Mouse (Mus musculus) hindbrain, embryonic 11.5 days (tissue): ENCODE measurements around the gene Pi4kb. TPM values are rescaled to one million over a fixed set of nuclear protein-coding genes. Genes with fewer than 3 reads are reported as not detected.

ENCODE experiments used
- ATAC-seq: fragments of 200-750 bp; cut with Nextera tagmentation; 2 replicates; pipeline ENCODE4 v1.8.0; 2017; ENCODE audit warnings: mild to moderate bottlenecking, moderate TSS enrichment, moderate library complexity; ENCODE audit not compliant: low FRiP score
- DNase-seq: peaks from one replicate; pipeline ENCODE4 v3.0.0-alpha.2; 2015; ENCODE audit warnings: low spot score
- H3K27ac ChIP-seq: fragments of 300-500 bp; sonication (generic); 2 replicates; pipeline ENCODE4 v1.5.1; 2014; ENCODE audit warnings: mild to moderate bottlenecking, low read depth, low read length
- H3K27me3 ChIP-seq: fragments of 300-500 bp; sonication (generic); 2 replicates; pipeline ENCODE4 v1.6.1; 2014; ENCODE audit warnings: mild to moderate bottlenecking, low read length, moderate library complexity, mixed read lengths; ENCODE audit not compliant: control insufficient read depth, insufficient read depth
- H3K36me3 ChIP-seq: fragments of 300-500 bp; sonication (generic); 2 replicates; pipeline ENCODE4 v1.6.1; 2014; ENCODE audit warnings: mild to moderate bottlenecking, low read length, moderate library complexity, mixed read lengths; ENCODE audit not compliant: control insufficient read depth, insufficient read depth
- H3K4me1 ChIP-seq: fragments of 300-500 bp; sonication (generic); replicated peaks from 2 replicates; pipeline ENCODE4 v1.6.1; 2014; ENCODE audit warnings: low read length, mixed read lengths; ENCODE audit not compliant: control insufficient read depth, insufficient read depth
- H3K4me2 ChIP-seq: fragments of 300-500 bp; sonication (generic); replicated peaks from 2 replicates; pipeline ENCODE4 v1.6.1; 2014; ENCODE audit warnings: mild to moderate bottlenecking, low read depth, low read length
- H3K4me3 ChIP-seq: fragments of 300-500 bp; sonication (generic); 2 replicates; pipeline ENCODE4 v1.5.1; 2014; ENCODE audit warnings: low read depth, low read length
- H3K9ac ChIP-seq: fragments of 300-500 bp; sonication (generic); 2 replicates; pipeline ENCODE4 v1.6.1; 2014; ENCODE audit warnings: low read depth, low read length
- H3K9me3 ChIP-seq: fragments of 300-500 bp; sonication (generic); 2 replicates; pipeline ENCODE4 v1.6.1; 2016; ENCODE audit warnings: low read length; ENCODE audit not compliant: control insufficient read depth
- WGBS: fragments of 180-500 bp; shearing (Covaris S2); extraction: QIAGEN DNeasy Blood & Tissue Kit; methylation state at CpG from one replicate; pipeline ENCODE4 v1.1.7; 2014; 5-methylcytosine and 5-hydroxymethylcytosine counted together
- polyA plus RNA-seq: library from polyadenylated mRNA; unstranded; fragments of >200 nt; fragmentation: Nextera tagmentation; extraction: Ambion mirVana; gene quantifications from 2 replicates; pipeline ENCODE4 v1.2.1, GENCODE M21; 2014

Pi4kb gene
- polyA plus RNA-seq, 1 experiment from 2014 or later = 22.1 TPM

DNA sequence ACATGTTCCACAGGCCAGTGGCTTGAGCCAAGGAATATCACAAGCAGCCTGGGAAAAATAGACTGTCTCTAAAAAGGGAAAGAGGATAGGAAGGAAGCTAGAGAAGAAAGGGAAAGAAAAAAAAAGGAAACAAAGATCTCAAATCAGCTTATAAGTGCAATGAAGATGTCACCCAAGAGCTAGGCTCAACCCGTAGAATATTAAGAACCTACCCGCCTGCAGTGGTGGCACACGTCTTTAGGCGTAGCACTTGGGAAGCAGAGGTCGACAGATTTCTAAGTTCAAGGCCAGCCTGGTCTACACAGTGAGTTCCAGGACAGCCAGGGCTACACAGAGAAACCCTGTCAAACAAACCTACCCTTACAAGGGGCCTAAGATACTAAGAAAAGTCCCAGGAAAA lies 911 bp upstream of the Pi4kb start:
- no peak for ATAC-seq
- 86% methylated on average over 5 of the region's 5 CpGs for WGBS

GRCm38 (mm10) chr3:94974026-94974527 lies 454 bp upstream of the Pi4kb start:
- Histone ChIP-seq H3K9ac (peak overlapping the region; percentile 21), H3K9me3 (no peaks in the 10 kb centered on the region), H3K4me2 (peak overlapping the region; percentile 48), H3K36me3 (no peaks in the 10 kb centered on the region), H3K4me3 (peak overlapping the region; percentile 89), H3K27ac (no peak overlapping the region), H3K27me3 (no peaks in the 10 kb centered on the region), H3K4me1 (0 out of 2 replicates have a peak, but pooled peaks cover 3% of the 10 kb centered on the region)
- peak; percentile 17; the same call in 1 of the 2 replicates for ATAC-seq
- WGBS = 17% methylated on average over 9 of the region's 9 CpGs
- no peak for DNase-seq

More for the DNA sequence above, 911 bp upstream of the Pi4kb start:
- DNase-seq = no peak
- no peaks in the 10 kb centered on the region for H3K36me3 ChIP-seq
- H3K9me3 ChIP-seq = no peaks in the 10 kb centered on the region
- H3K27me3 ChIP-seq = no peaks in the 10 kb centered on the region
- no peak overlapping the region for H3K4me2 ChIP-seq
- H3K27ac ChIP-seq = no peak overlapping the region
- H3K4me1 ChIP-seq = 0 out of 2 replicates have a peak, but pooled peaks cover 3% of the 10 kb centered on the region
- no peak overlapping the region for H3K9ac ChIP-seq
- no peak overlapping the region; the same call in 1 of the 2 replicates for H3K4me3 ChIP-seq

DNA sequence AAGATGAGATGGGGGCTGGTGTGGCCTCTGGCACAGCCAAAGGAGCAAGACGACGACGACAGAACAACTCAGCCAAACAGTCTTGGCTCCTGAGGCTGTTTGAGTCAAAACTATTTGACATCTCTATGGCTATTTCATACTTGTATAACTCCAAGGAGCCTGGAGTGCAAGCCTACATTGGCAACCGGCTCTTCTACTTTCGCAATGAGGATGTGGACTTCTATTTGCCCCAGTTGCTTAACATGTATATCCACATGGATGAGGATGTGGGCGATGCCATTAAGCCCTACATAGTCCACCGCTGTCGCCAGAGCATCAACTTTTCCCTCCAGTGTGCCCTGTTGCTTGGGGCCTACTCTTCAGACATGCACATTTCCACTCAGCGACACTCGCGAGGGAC lies 9.8 kb downstream of the Pi4kb start:
- Histone ChIP-seq H3K4me3 (no peak overlapping the region), H3K9me3 (no peaks in the 10 kb centered on the region), H3K4me2 (no peak overlapping the region), H3K9ac (no peak overlapping the region), H3K4me1 (no peaks in the 10 kb centered on the region), H3K36me3 (0 out of 2 replicates have a peak, but pooled peaks cover 2% of the 10 kb centered on the region), H3K27me3 (no peaks in the 10 kb centered on the region), H3K27ac (no peak overlapping the region)
- no peak for ATAC-seq
- no peak for DNase-seq
- 92% methylated on average over 11 of the region's 11 CpGs for WGBS

DNA sequence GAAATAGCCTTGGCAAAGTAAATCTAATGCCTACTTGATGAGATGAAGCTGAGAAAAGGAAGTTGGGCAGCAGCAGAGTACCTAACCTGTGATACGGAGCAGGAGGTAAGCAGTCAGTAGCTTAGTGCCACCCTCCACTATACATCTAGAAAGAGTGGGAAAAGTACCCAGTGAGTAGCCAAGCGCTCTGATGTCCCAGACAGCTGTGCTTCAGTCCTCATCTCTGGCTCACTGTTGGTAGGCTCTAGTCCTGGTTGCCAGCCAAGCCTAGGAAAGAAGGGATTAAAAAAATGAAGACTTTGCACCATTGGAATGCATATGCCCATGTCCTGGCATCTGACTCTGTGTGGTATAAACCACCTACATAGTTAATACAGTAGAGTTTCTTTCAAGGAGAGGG lies 11.0 kb downstream of the Pi4kb start:
- H3K27ac ChIP-seq = no peak overlapping the region
- DNase-seq (no peak), ATAC-seq (no peak)
- no peaks in the 10 kb centered on the region for H3K27me3 ChIP-seq
- no peak overlapping the region for H3K9ac ChIP-seq
- WGBS = 92% methylated on average over 2 of the region's 2 CpGs
- no peak overlapping the region for H3K4me3 ChIP-seq
- H3K36me3 ChIP-seq = 0 out of 2 replicates have a peak, but pooled peaks cover 2% of the 10 kb centered on the region
- H3K4me2 ChIP-seq = no peak overlapping the region
- H3K4me1 ChIP-seq = no peaks in the 10 kb centered on the region
- no peaks in the 10 kb centered on the region for H3K9me3 ChIP-seq

GRCm38 (mm10) chr3:94987578-94987977 lies 13.0 kb downstream of the Pi4kb start:
- Histone ChIP-seq H3K4me3 (no peak overlapping the region), H3K27ac (no peak overlapping the region), H3K4me1 (no peaks in the 10 kb centered on the region), H3K27me3 (no peaks in the 10 kb centered on the region), H3K9ac (no peak overlapping the region), H3K9me3 (no peaks in the 10 kb centered on the region), H3K4me2 (no peak overlapping the region), H3K36me3 (0 out of 2 replicates have a peak, but pooled peaks cover 2% of the 10 kb centered on the region)
- ATAC-seq (no peak), DNase-seq (no peak)

- no peak for DNase-seq
- Histone ChIP-seq H3K9ac (no peak overlapping the region), H3K4me2 (no peak overlapping the region), H3K4me1 (no peaks in the 10 kb centered on the region), H3K4me3 (no peak overlapping the region), H3K9me3 (no peaks in the 10 kb centered on the region), H3K36me3 (0 out of 2 replicates have a peak, but pooled peaks cover 2% of the 10 kb centered on the region), H3K27ac (no peak overlapping the region), H3K27me3 (no peaks in the 10 kb centered on the region)
- no peak for ATAC-seq
- WGBS = 54% methylated on average over 9 of the region's 9 CpGs
These were observed 14.7 kb downstream of the Pi4kb start for GRCm38 (mm10) chr3:94989159-94989761.

- WGBS = 43% methylated on average over 2 of the region's 2 CpGs
- Histone ChIP-seq H3K4me3 (no peak overlapping the region), H3K9me3 (no peaks in the 10 kb centered on the region), H3K27me3 (no peaks in the 10 kb centered on the region), H3K36me3 (peaks cover 10% of the 10 kb centered on the region), H3K4me1 (no peaks in the 10 kb centered on the region), H3K27ac (no peak overlapping the region), H3K4me2 (no peak overlapping the region), H3K9ac (no peak overlapping the region)
- peak; percentile 90 for DNase-seq
- ATAC-seq = no peak
These were observed 22.4 kb downstream of the Pi4kb start for GRCm38 (mm10) chr3:94996946-94997345.

DNA sequence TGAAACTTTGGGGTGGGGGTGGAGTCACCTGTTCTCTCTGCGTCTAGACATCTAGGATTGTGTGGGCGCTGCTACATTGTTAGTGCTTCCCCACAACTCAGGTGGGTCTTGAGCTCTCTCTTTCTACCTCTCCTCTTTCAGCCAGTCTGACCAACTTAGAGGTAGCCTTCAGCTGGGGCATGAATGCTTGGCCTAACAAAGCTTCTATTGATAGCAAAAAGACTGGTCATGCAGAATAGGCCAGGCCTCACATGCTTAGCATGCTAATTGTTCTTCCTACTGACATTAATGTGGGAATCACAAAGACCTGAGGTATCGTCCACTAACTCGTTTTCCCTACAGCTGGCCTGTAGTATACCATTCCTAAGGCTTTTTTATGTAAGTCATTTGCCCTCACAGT lies 28.0 kb downstream of the Pi4kb start:
- peak; percentile 72 for ATAC-seq
- peak; percentile 40 for DNase-seq
- Histone ChIP-seq H3K4me2 (no peak overlapping the region), H3K4me1 (no peaks in the 10 kb centered on the region), H3K36me3 (peaks cover 13% of the 10 kb centered on the region), H3K27me3 (no peaks in the 10 kb centered on the region), H3K27ac (0 out of 2 replicates have a peak overlapping the region, but pooled peaks have one; percentile 11), H3K4me3 (no peak overlapping the region), H3K9me3 (no peaks in the 10 kb centered on the region), H3K9ac (no peak overlapping the region)
- 66% methylated on average over 4 of the region's 4 CpGs for WGBS

DNA sequence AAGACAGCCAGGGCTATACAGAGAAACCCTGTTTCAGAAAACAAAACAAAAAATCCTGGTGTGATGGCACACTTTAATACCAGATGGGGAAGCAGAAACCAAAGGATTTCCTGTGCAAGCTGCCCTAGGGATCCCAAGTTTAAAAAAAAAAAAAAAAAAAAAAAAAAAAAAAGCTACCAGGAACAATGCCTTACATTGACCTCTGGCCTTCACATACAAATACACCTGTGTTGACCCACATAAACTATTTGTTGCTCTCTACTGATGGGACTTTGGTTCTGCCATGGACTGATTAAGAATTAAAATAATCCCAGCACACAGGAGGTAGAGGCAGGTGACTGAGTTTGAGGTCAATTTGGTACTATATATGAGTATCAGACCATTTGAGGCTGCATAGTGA lies 28.7 kb downstream of the Pi4kb start:
- DNase-seq (no peak), ATAC-seq (no peak)
- H3K27me3 ChIP-seq = no peaks in the 10 kb centered on the region
- no peak overlapping the region for H3K9ac ChIP-seq
- no peaks in the 10 kb centered on the region for H3K4me1 ChIP-seq
- H3K36me3 ChIP-seq = peaks cover 15% of the 10 kb centered on the region
- no peak overlapping the region for H3K4me3 ChIP-seq
- no peak overlapping the region for H3K4me2 ChIP-seq
- no peaks in the 10 kb centered on the region for H3K9me3 ChIP-seq
- H3K27ac ChIP-seq = no peak overlapping the region
